Comparison of ENCODE assay signal across 8 mouse cellular contexts in the genomic region with DNA sequence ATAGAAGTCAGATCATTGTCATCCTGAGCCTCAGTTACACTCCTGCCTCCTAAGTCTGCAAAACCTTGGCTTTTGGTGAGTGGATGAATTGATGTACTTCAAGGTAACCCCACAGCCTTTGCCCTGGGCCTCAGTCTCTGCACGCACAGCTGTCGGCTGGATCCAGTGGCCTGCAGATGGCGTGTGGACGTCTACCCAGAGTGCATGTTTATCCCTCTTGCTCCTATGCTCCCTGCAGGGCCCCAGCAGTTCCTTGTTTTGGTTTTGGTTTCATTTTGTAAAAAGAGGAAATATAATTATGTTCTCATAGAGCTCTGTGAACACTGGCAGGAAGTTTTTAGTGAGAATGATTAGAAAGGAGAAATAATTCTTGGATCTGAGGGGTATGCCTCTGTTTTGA. TPM values are rescaled to one million over a fixed set of nuclear protein-coding genes. Genes with fewer than 3 reads are reported as not detected.
A peak's percentile ranks its signal among the peaks of the same experiment; 100 is the strongest.
DNase-seq lines count a peak whose midpoint lies in the region; ATAC-seq lines count a peak whose summit lies in the region.

No protein-coding gene starts in this region.

- 0 out of 2 replicates have a peak, but pooled peaks have one; percentile 36 for ATAC-seq in frontal cortex, adult (ENCODE audit: low TSS enrichment)
- ATAC-seq in megakaryocyte progenitor cell, adult 5-6 weeks (replicated peaks; ENCODE audit: poor library complexity), result peak; percentile 99
- ATAC-seq in hindbrain, embryonic 14.5 days (ENCODE audit: low FRiP score), result no peak

- H3K4me3 ChIP-seq in hindbrain, embryonic 14.5 days (replicated peaks; ENCODE audit: low read length), result no peak overlapping the region

- WGBS in hindbrain, embryonic 14.5 days, result 70% methylated on average over 4 of the region's 4 CpGs

- no peak overlapping the region for H3K4me2 ChIP-seq in hindbrain, embryonic 14.5 days (replicated peaks)

- no peaks in the 10 kb centered on the region for H3K9me3 ChIP-seq in hindbrain, embryonic 14.5 days (ENCODE audit: control insufficient read depth, low read length)

- peaks cover 14% of the 10 kb centered on the region; the same call in 1 of the 2 replicates for H3K4me1 ChIP-seq in hindbrain, embryonic 14.5 days (replicated peaks; ENCODE audit: control insufficient read depth, insufficient read depth, low read length)

- H3K27me3 ChIP-seq in hindbrain, embryonic 14.5 days (ENCODE audit: control insufficient read depth, insufficient read depth, low read length), result no peaks in the 10 kb centered on the region

- DNase-seq in frontal cortex, postnatal 25 days (ENCODE audit: low spot score in 2 of 2), result no peak
- DNase-seq in adrenal gland, adult (ENCODE audit: inconsistent age in 2 of 2, low spot score in 1 of 2), result peak; percentile 69 to 84
- peak; percentile 44 for DNase-seq in gastrocnemius, postnatal 25 days
- DNase-seq in kidney, postnatal 25 days, result peak; percentile 77 to 84
- no peak for DNase-seq in hindbrain, embryonic 14.5 days (ENCODE audit: low spot score)
- DNase-seq in neural tube, embryonic 10.5 days (ENCODE audit: extremely low spot score, low spot score), result no peak

- H3K36me3 ChIP-seq in hindbrain, embryonic 14.5 days (replicated peaks; ENCODE audit: control insufficient read depth, insufficient read depth), result no peaks in the 10 kb centered on the region; the same call in 1 of the 2 replicates

- H3K27ac ChIP-seq in hindbrain, embryonic 14.5 days, result no peak overlapping the region

- H3K9ac ChIP-seq in hindbrain, embryonic 14.5 days, result no peak overlapping the region

RNA-seq across cellular contexts. Expression of gene Dnmt3a, which starts 46.4 kb away (rescaled TPM):
- total RNA-seq in gastrocnemius, postnatal 25 days (2021), result 100 to 1,000 TPM; 107 to 110 TPM
- 12.1 and 19.4 TPM in 2 replicates for total RNA-seq in megakaryocyte progenitor cell, adult 5-6 weeks (2015)
- total RNA-seq in megakaryocyte progenitor cell, adult 5-6 weeks (2017), result 20.4 and 21.8 TPM in 2 replicates
- 61.9 and 62.1 TPM in 2 replicates for polyA plus RNA-seq in hindbrain, embryonic 14.5 days (2014; fragmentation: Nextera tagmentation; extraction: Ambion mirVana)

Comparison
In these comparisons a context has a peak if more than half of its experiments do, and no peak if none do; other contexts are left out.
1. DNase-seq: peak in adrenal gland, adult (2 of 2), gastrocnemius, postnatal 25 days (single experiment) and kidney, postnatal 25 days (2 of 2); none in frontal cortex, postnatal 25 days (0 of 2), hindbrain, embryonic 14.5 days (single experiment) and neural tube, embryonic 10.5 days (single experiment).
2. RNA of gene Dnmt3a, which starts 46.4 kb away (total RNA-seq): 107 to 110 TPM in gastrocnemius, postnatal 25 days; 12.1 to 21.8 TPM in megakaryocyte progenitor cell, adult 5-6 weeks; every median in the first group is over 4 times any median in the second.